Mouse (Mus musculus) erythroblast, embryonic 14.5 days (primary cell): Measurements from ENCODE around the gene Fam228b. TPM values are rescaled to one million over a fixed set of nuclear protein-coding genes. Genes with fewer than 3 reads are reported as not detected.
"Not testable (repeated sequence)": the region's sequence is repeated elsewhere in the genome, so short reads cannot be mapped to it uniquely, and the experiment has no call there.

Source experiments
- H3K27me3 ChIP-seq: 2 replicates; pipeline ENCODE4 v1.6.1; 2012; ENCODE audit warnings: inconsistent platforms; ENCODE audit not compliant: control insufficient read depth
- H3K36me3 ChIP-seq: 2 replicates; pipeline ENCODE4 v1.6.1; 2012; ENCODE audit warnings: mild to moderate bottlenecking, inconsistent platforms; ENCODE audit not compliant: control insufficient read depth
- H3K4me1 ChIP-seq: 2 replicates; pipeline ENCODE4 v1.6.1; 2012; ENCODE audit warnings: inconsistent platforms; ENCODE audit not compliant: control insufficient read depth
- H3K4me3 ChIP-seq: replicated peaks from 2 replicates; pipeline ENCODE3; 2012; ENCODE audit warnings: moderate library complexity, mild to moderate bottlenecking, inconsistent platforms
- H3K9me3 ChIP-seq: 2 replicates; pipeline ENCODE4 v1.6.1; 2012; ENCODE audit warnings: low read length, inconsistent platforms, mixed read lengths; ENCODE audit not compliant: control insufficient read depth
- GATA1 ChIP-seq: IDR thresholded peaks from 2 replicates; pipeline ENCODE4 v1.6.1; 2012; ENCODE audit warnings: low read length, inconsistent platforms, mixed read lengths
- TAL1 ChIP-seq: IDR thresholded peaks from 3 replicates; pipeline ENCODE4 v1.6.1; 2012; ENCODE audit warnings: low read length, inconsistent platforms, mixed read lengths
- polyA plus RNA-seq: library from polyadenylated mRNA; stranded (reverse); fragments of >175 nt; gene quantifications from 2 replicates; pipeline ENCODE4 v1.2.3, GENCODE M21; 2012

Gene Fam228b
- polyA plus RNA-seq, 1 experiment, result 0.02 TPM

DNA sequence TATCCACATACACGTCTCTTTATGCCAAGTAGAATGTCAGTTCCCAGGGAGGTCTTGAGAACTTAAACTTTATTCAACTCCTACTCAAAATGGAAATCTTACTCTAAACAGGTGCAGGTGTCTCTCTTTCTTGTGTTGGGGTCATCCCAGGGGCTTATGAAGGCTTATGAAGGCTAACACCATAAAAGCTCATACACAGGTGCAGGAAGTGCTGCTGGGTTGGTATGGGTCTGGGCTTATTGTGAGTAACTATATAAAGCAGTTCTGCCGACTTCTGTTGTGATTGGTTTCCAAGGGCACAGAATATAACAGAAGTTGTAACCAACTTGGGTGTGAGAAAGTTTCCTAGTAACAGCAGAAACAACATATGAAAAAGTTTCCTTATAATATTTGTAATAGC lies 15.4 kb upstream of the Fam228b start:
- Histone ChIP-seq H3K36me3 (no peaks in the 10 kb centered on the region), H3K9me3 (no peaks in the 10 kb centered on the region), H3K27me3 (no peaks in the 10 kb centered on the region), H3K4me1 (no peaks in the 10 kb centered on the region), H3K4me3 (no peak overlapping the region)
- no peak for TF ChIP-seq GATA1
- TF ChIP-seq TAL1, result no peak

DNA sequence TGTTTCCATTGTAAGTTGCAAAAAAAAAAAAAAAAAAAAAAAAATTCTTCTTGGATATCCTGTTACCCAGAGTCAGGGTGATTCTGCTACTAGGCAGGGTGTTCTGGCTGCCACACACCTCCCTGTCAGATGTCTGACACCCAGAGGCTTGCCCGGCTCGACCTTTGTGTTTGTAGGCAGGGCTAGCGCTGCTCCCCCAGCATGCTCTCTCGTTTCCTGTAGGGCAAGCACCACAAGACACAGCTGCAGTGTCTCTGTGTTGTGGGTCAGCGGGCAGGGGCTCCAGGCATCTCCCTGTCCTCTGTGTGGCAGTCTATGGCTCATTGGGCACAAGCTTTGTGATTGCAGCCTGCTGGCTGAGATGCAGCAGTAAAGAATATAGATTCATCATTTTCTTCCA lies 14.5 kb upstream of the Fam228b start:
- Histone ChIP-seq H3K4me3 (no peak overlapping the region), H3K4me1 (no peaks in the 10 kb centered on the region), H3K36me3 (no peaks in the 10 kb centered on the region), H3K9me3 (no peaks in the 10 kb centered on the region), H3K27me3 (no peaks in the 10 kb centered on the region)
- TF ChIP-seq GATA1, result no peak
- no peak for TF ChIP-seq TAL1

DNA sequence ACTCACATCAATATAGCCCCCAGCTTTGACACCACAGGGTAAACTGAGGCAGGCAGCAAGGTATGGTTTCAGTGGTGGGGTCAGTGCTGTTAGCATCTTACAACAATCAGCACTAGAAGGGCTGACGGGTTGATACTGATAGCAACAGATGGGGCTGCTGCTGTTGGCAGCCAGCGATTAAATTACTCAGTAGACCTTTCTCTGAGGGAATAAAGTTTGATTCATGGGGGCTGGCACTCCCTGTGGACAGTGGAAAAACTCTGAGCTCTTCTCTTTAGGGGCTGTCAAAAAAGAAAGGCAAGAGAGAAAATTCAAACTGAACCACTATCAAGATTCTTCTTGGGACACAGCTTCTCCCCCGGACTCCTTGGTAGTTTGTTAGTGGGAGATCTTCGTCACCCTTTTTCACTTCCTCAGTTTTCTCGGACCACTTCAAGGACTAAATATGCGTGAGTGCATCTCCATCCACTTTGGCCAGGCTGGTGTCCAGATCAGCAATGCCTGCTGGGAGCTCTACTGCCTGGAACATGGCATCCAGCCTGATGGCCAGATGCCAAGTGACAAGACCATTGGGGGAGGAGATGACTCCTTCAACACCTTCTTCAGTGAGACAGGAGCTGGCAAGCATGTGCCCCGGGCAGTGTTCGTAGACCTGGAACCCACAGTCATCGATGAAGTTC lies 12.8 kb upstream of the Fam228b start:
- not testable (repeated sequence) for H3K4me3 ChIP-seq, H3K4me1 ChIP-seq, H3K9me3 ChIP-seq, H3K36me3 ChIP-seq, H3K27me3 ChIP-seq

DNA sequence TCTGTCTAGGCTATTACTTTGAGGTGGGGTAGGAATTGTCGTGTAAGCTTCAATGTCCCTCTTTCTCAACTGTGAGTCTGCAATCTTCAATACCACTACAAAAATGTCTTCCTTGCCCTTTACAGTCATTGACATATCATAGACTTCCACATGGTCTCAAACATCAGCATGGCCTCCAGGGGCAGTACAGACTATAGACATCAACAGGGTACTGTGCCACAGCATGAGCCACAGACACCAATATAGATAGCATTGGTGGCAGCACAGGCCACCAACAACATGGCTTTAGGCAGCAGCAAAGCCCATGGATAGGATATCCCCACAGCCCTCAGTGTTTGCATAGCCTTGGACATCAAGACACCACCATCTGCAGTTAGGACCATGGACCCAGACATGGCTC lies 12.2 kb upstream of the Fam228b start:
- Histone ChIP-seq H3K4me1 (no peaks in the 10 kb centered on the region), H3K36me3 (no peaks in the 10 kb centered on the region), H3K27me3 (no peaks in the 10 kb centered on the region), H3K4me3 (no peak overlapping the region), H3K9me3 (no peaks in the 10 kb centered on the region)
- TF ChIP-seq GATA1 (no peak), TAL1 (no peak)

DNA sequence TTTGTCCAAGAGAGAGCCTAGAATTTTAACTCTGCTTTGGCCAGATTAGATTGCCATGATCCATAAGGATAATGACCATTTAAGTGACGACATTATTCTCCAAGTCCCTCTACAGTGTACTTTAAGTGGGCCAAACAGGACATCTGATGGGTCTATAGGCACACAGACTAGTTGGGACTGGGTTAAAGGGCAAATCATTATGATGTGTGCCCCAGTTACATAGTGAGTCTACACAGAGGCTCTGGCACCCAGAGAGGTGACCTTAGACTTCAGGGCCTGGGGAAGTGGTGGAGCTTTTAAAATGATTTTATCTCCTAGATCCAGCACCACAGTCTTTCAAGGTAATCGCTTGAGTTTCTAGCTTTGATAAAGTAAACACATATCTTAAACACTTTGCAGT lies 11.2 kb upstream of the Fam228b start:
- H3K9me3 ChIP-seq, result no peaks in the 10 kb centered on the region
- H3K36me3 ChIP-seq, result no peaks in the 10 kb centered on the region
- no peak overlapping the region for H3K4me3 ChIP-seq
- TF ChIP-seq GATA1 (no peak), TAL1 (no peak)
- H3K27me3 ChIP-seq, result no peaks in the 10 kb centered on the region
- H3K4me1 ChIP-seq, result peaks cover 5% of the 10 kb centered on the region

DNA sequence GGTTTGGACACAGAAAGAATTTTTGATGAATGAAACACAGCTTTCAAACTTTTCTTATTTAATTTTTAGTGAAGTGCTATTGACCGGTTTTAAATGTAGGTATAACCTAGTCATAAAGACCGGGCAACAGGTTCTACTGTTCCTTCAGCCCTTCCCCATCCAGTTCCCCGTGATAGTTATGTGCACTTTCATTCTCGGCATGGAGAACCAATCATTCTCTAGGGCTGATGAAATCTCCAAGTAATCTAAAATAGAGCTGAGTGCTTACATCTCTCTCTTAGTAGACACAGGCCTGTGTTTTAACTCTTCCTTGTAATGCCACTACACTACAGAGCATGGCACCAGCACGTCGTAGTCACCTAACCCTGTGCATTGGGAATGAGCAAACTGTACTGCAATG lies 8.7 kb upstream of the Fam228b start:
- H3K9me3 ChIP-seq, result no peaks in the 10 kb centered on the region
- H3K27me3 ChIP-seq, result no peaks in the 10 kb centered on the region
- TF ChIP-seq TAL1, result no peak
- no peak for TF ChIP-seq GATA1
- H3K4me3 ChIP-seq, result no peak overlapping the region
- no peaks in the 10 kb centered on the region for H3K36me3 ChIP-seq
- H3K4me1 ChIP-seq, result peaks cover 12% of the 10 kb centered on the region

DNA sequence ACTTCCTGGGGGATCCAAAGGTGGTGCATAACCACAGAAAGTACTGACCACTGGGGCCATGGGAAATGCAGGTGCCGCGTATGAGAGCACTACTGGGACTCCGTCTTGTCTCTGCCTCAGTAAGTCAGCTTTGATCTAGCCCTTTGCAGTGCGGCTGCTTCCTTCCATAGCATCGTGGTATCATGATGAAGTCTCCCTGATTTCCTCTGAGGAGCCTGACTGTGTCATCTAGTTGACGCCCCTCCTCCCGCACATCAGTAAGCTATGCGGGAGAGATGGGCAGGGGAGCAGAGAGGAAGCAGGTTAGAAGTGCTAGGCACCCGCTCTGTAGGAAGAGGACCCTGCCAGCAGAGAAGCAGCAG lies 6.5 kb upstream of the Fam228b start:
- TF ChIP-seq TAL1 (no peak), GATA1 (no peak)
- no peak overlapping the region for H3K4me3 ChIP-seq
- H3K27me3 ChIP-seq, result no peaks in the 10 kb centered on the region
- H3K36me3 ChIP-seq, result no peaks in the 10 kb centered on the region
- no peaks in the 10 kb centered on the region for H3K9me3 ChIP-seq
- peaks cover 12% of the 10 kb centered on the region for H3K4me1 ChIP-seq

DNA sequence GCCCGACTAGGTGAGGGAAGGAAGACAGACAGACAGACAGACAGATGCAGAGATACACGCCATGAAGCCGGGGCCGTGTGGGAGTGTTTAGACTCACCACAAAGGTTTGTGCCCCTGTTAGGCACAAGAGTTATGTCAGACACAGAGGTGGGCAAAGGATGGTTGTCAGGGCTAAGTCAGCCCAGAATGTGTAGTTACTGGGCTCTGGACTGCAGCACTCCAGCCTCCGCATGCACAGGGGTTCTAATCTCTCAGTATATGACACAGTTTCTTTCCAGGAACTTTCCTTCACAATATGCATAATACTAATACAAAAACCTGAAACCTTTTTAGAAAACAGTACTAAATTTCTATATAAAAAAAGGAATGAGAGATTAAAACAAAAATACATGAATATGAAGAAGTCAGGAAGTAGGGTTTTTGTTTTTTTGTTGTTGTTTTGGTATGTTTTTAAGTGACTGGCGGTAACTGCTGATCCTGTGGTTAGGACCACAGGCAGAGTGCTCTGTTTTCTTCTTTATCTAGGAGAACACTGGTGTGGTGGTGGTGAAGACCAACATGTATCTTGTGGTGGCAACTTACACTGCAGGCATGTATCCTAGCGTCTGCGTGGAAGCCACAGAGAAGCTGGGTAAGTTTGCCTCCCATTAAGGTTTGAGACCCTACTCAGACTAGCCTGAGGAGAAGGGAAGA lies 6.0 kb upstream of the Fam228b start:
- H3K27me3 ChIP-seq, result no peaks in the 10 kb centered on the region
- H3K4me1 ChIP-seq, result peaks cover 12% of the 10 kb centered on the region
- TF ChIP-seq GATA1, result no peak
- no peak for TF ChIP-seq TAL1
- H3K36me3 ChIP-seq, result no peaks in the 10 kb centered on the region
- no peaks in the 10 kb centered on the region for H3K9me3 ChIP-seq
- H3K4me3 ChIP-seq, result no peak overlapping the region

DNA sequence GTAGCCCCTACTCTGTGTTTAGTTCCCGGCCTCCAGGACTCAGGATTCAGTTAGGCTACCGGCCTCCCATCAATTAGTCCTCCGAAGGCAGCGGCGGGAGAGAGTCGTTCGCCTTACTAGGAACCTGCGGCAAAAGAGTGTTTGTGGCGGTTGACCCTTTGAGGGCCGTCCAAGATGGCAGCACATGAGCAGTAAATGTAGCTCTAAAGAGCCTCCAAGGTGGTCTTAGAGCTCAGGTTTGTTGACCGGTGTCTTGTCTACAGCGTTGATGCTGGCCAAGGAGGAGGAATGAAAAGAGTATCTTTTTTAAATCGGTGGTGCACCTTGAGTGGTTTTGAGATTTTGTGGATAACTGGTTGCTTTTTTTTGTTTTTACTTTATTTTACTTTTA lies 261 bp upstream of the Fam228b start:
- peak overlapping the region; percentile 87 for H3K4me3 ChIP-seq
- TF ChIP-seq TAL1, result no peak
- no peak for TF ChIP-seq GATA1
- no peaks in the 10 kb centered on the region for H3K9me3 ChIP-seq
- H3K4me1 ChIP-seq, result peaks cover 13% of the 10 kb centered on the region
- H3K27me3 ChIP-seq, result no peaks in the 10 kb centered on the region
- H3K36me3 ChIP-seq, result no peaks in the 10 kb centered on the region

DNA sequence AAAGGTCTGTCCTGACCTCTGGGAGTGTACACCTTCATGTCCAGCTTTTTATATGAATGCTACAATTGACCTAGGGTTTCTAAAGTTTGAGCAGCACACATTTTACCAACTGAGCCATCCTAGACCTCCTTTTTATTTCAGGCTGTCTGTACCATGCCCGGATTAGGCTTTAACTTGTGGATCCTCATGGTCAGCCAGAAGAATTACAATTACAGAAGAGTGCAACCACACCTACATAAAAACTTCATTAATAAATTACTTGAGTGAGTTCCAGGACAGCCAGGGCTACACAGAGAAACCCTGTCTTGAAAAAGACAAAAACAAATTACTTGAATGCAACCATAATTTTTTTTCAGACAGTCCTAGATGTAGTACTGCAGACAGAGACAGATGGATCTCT lies 12.0 kb downstream of the Fam228b start:
- no peaks in the 10 kb centered on the region for H3K4me1 ChIP-seq
- no peak overlapping the region for H3K4me3 ChIP-seq
- no peak for TF ChIP-seq TAL1
- TF ChIP-seq GATA1, result no peak
- no peaks in the 10 kb centered on the region for H3K9me3 ChIP-seq
- no peaks in the 10 kb centered on the region for H3K36me3 ChIP-seq
- H3K27me3 ChIP-seq, result no peaks in the 10 kb centered on the region

DNA sequence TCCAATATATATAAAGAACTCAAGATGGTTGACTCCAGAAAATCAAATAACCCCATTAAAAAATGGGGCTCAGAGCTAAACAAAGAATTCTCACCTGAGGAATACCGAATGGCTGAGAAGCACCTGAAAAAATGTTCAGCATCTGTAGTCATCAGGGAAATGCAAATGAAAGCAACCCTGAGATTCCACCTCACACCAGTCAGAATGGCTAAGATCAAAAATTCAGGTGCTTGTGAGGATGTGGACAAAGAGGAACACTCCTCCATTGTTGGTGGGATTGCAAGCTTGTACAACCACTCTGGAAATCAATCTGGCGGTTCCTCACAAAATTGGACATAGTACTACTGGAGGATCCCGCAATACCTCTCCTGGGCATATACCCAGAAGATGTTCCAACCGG lies 14.6 kb downstream of the Fam228b start:
- not testable (repeated sequence) for H3K9me3 ChIP-seq, H3K27me3 ChIP-seq, H3K36me3 ChIP-seq, H3K4me3 ChIP-seq, H3K4me1 ChIP-seq
